Comparison of ENCODE assay signal across 9 mouse cellular contexts in genomic region chr5:31138241-31138967, GRCm38 (mm10). TPM values are rescaled to one million over a fixed set of nuclear protein-coding genes. Genes with fewer than 3 reads are reported as not detected.
A peak's percentile ranks its signal among the peaks of the same experiment; 100 is the strongest.
DNase-seq lines count a peak whose midpoint lies in the region; ATAC-seq and TF ChIP-seq lines count a peak whose summit lies in the region.
"Had no signal": no experiment of that assay in that cellular context is flagged by ENCODE, and none has a peak within 500 bp of the region (broad histone marks: within the 10 kb centered on the region; RNA-seq: fewer than 3 reads in every experiment).

TSS of gene Ucn (minus strand) at chr5:31138829.

- H3K9me3 ChIP-seq in liver, embryonic 12.5 days (replicated peaks), result no peaks in the 10 kb centered on the region
- no peaks in the 10 kb centered on the region for H3K9me3 ChIP-seq in liver, postnatal 0 days (ENCODE audit: low read length)
- H3K9me3 ChIP-seq in embryonic facial prominence, embryonic 15.5 days (replicated peaks), result no peaks in the 10 kb centered on the region
- no peaks in the 10 kb centered on the region for H3K9me3 ChIP-seq in hindbrain, embryonic 15.5 days
- no peaks in the 10 kb centered on the region for H3K9me3 ChIP-seq in neural tube, embryonic 14.5 days (ENCODE audit: control insufficient read depth, low read length)
- H3K9me3 ChIP-seq: liver, embryonic 13.5 days had no signal

- 5% methylated on average over 52 of the region's 52 CpGs for WGBS in liver, embryonic 12.5 days (ENCODE audit: insufficient replicate concordance)
- 3% methylated on average over 47 of the region's 52 CpGs for WGBS in liver, postnatal 0 days (ENCODE audit: insufficient replicate concordance)
- WGBS in embryonic facial prominence, embryonic 15.5 days, result 2% methylated on average over 52 of the region's 52 CpGs
- 2% methylated on average over 49 of the region's 52 CpGs for WGBS in hindbrain, embryonic 15.5 days
- under 1% methylated on average over 52 of the region's 52 CpGs for WGBS in neural tube, embryonic 14.5 days

- H3K36me3 ChIP-seq in liver, embryonic 12.5 days, result peaks cover 12% of the 10 kb centered on the region; the same call in 1 of the 2 replicates
- no peaks in the 10 kb centered on the region for H3K36me3 ChIP-seq in liver, postnatal 0 days (replicated peaks; ENCODE audit: insufficient read depth, low read length)
- peaks cover 10% of the 10 kb centered on the region for H3K36me3 ChIP-seq in embryonic facial prominence, embryonic 15.5 days
- H3K36me3 ChIP-seq in hindbrain, embryonic 15.5 days, result 0 out of 2 replicates have a peak, but pooled peaks cover 7% of the 10 kb centered on the region
- H3K36me3 ChIP-seq in neural tube, embryonic 14.5 days (ENCODE audit: control insufficient read depth, insufficient read depth, low read length), result no peaks in the 10 kb centered on the region
- H3K36me3 ChIP-seq: liver, embryonic 13.5 days had no signal

- H3K27me3 ChIP-seq in liver, embryonic 12.5 days (replicated peaks), result peaks cover 68% of the 10 kb centered on the region
- H3K27me3 ChIP-seq in liver, postnatal 0 days (ENCODE audit: insufficient read depth, low read length), result peaks cover 54% of the 10 kb centered on the region
- peaks cover 62% of the 10 kb centered on the region for H3K27me3 ChIP-seq in embryonic facial prominence, embryonic 15.5 days
- peaks cover 62% of the 10 kb centered on the region for H3K27me3 ChIP-seq in hindbrain, embryonic 15.5 days
- peaks cover 41% of the 10 kb centered on the region for H3K27me3 ChIP-seq in neural tube, embryonic 14.5 days (ENCODE audit: control insufficient read depth, insufficient read depth, low read length)

- no peaks in the 10 kb centered on the region for H3K4me1 ChIP-seq in liver, embryonic 12.5 days
- H3K4me1 ChIP-seq in liver, postnatal 0 days (ENCODE audit: insufficient read depth), result 0 out of 2 replicates have a peak, but pooled peaks cover 4% of the 10 kb centered on the region
- peaks cover 19% of the 10 kb centered on the region for H3K4me1 ChIP-seq in embryonic facial prominence, embryonic 15.5 days
- peaks cover 25% of the 10 kb centered on the region for H3K4me1 ChIP-seq in hindbrain, embryonic 15.5 days (replicated peaks)
- H3K4me1 ChIP-seq in neural tube, embryonic 14.5 days (ENCODE audit: control insufficient read depth, insufficient read depth, low read length), result 0 out of 2 replicates have a peak, but pooled peaks cover 3% of the 10 kb centered on the region

- TF ChIP-seq CTCF in liver, postnatal 0 days (IDR thresholded peaks at IDR 0.05; ENCODE audit: low read depth), result no peak

- no peak for ATAC-seq in liver, embryonic 12.5 days
- no peak for ATAC-seq in liver, postnatal 0 days
- ATAC-seq in embryonic facial prominence, embryonic 15.5 days (ENCODE audit: insufficient number of reproducible peaks, low FRiP score, low TSS enrichment, low read depth), result no peak
- 0 out of 2 replicates have a peak, but pooled peaks have one; percentile 20 for ATAC-seq in hindbrain, embryonic 15.5 days (ENCODE audit: low FRiP score, low read depth)
- 0 out of 2 replicates have a peak, but pooled peaks have one; percentile 44 for ATAC-seq in neural tube, embryonic 14.5 days (ENCODE audit: low read depth)
- no peak for ATAC-seq in activated CD4-positive, CD25-positive, alpha-beta regulatory T cell, adult 4 months

- DNase-seq in liver, postnatal 0 days, result no peak
- DNase-seq in thymus, postnatal 14 days, result no peak
- DNase-seq in cerebellum, postnatal 36 days, result no peak
- DNase-seq: liver, embryonic 13.5 days had no signal

- peak within 1 kb of the TSS; percentile 14; the same call in 1 of the 2 replicates for H3K4me2 ChIP-seq in liver, embryonic 12.5 days
- H3K4me2 ChIP-seq in liver, postnatal 0 days (ENCODE audit: low read depth, low read length), result no peak within 1 kb of the TSS
- H3K4me2 ChIP-seq in embryonic facial prominence, embryonic 15.5 days (replicated peaks), result peak within 1 kb of the TSS; percentile 27
- peak within 1 kb of the TSS; percentile 61 for H3K4me2 ChIP-seq in hindbrain, embryonic 15.5 days
- H3K4me2 ChIP-seq in neural tube, embryonic 14.5 days (ENCODE audit: low read depth, low read length), result peak within 1 kb of the TSS; percentile 44
- H3K4me2 ChIP-seq: liver, embryonic 13.5 days had no signal

- TF ChIP-seq EP300 in liver, postnatal 0 days (IDR thresholded peaks at IDR 0.05; ENCODE audit: low read depth), result no peak

- no peak within 1 kb of the TSS for H3K9ac ChIP-seq in liver, embryonic 12.5 days
- no peak within 1 kb of the TSS for H3K9ac ChIP-seq in liver, postnatal 0 days (replicated peaks)
- H3K9ac ChIP-seq in embryonic facial prominence, embryonic 15.5 days, result no peak within 1 kb of the TSS
- peak within 1 kb of the TSS; percentile 17 for H3K9ac ChIP-seq in hindbrain, embryonic 15.5 days
- H3K9ac ChIP-seq in neural tube, embryonic 14.5 days (replicated peaks; ENCODE audit: low read depth, low read length), result no peak within 1 kb of the TSS; the same call in 1 of the 2 replicates
- H3K9ac ChIP-seq: liver, embryonic 13.5 days had no signal

- no peak within 1 kb of the TSS for H3K27ac ChIP-seq in liver, embryonic 12.5 days
- H3K27ac ChIP-seq in liver, postnatal 0 days (ENCODE audit: low read depth), result no peak within 1 kb of the TSS
- H3K27ac ChIP-seq in embryonic facial prominence, embryonic 15.5 days (replicated peaks), result no peak within 1 kb of the TSS
- H3K27ac ChIP-seq in hindbrain, embryonic 15.5 days (replicated peaks), result no peak within 1 kb of the TSS
- no peak within 1 kb of the TSS for H3K27ac ChIP-seq in neural tube, embryonic 14.5 days (ENCODE audit: low read depth, low read length)
- H3K27ac ChIP-seq: liver, embryonic 13.5 days had no signal

- H3K4me3 ChIP-seq in liver, embryonic 12.5 days, result 0 out of 2 replicates have a peak within 1 kb of the TSS, but pooled peaks have one; percentile 6
- no peak within 1 kb of the TSS for H3K4me3 ChIP-seq in liver, postnatal 0 days (ENCODE audit: low read depth, low read length)
- peak within 1 kb of the TSS; percentile 4; the same call in 1 of the 2 replicates for H3K4me3 ChIP-seq in embryonic facial prominence, embryonic 15.5 days (replicated peaks)
- peak within 1 kb of the TSS; percentile 39 for H3K4me3 ChIP-seq in hindbrain, embryonic 15.5 days
- H3K4me3 ChIP-seq in neural tube, embryonic 14.5 days (ENCODE audit: low read depth, low read length), result peak within 1 kb of the TSS; percentile 22
- H3K4me3 ChIP-seq: liver, embryonic 13.5 days had no signal

RNA-seq across cellular contexts. Expression of gene Ucn, which starts in this region (rescaled TPM):
- polyA plus RNA-seq in liver, embryonic 12.5 days (2016; fragmentation: Nextera tagmentation; extraction: Ambion mirVana), result not detected in 2 replicates
- polyA plus RNA-seq in liver, postnatal 0 days (2015; fragmentation: Nextera tagmentation; extraction: Ambion mirVana), result not detected in 2 replicates
- not detected in 2 replicates for polyA plus RNA-seq in embryonic facial prominence, embryonic 15.5 days (2015; fragmentation: Nextera tagmentation; extraction: Ambion mirVana)
- not detected in 2 replicates for polyA plus RNA-seq in hindbrain, embryonic 15.5 days (2015; fragmentation: Nextera tagmentation; extraction: Ambion mirVana)
- polyA plus RNA-seq in neural tube, embryonic 14.5 days (2014; fragmentation: Nextera tagmentation; extraction: Ambion mirVana), result not detected in 2 replicates
- polyA plus RNA-seq in activated CD4-positive, CD25-positive, alpha-beta regulatory T cell, adult 4 months (2017; shearing (Covaris generic)), result not detected
- polyA plus RNA-seq: liver, embryonic 13.5 days had no signal

Comparison
In these comparisons a context has a peak if more than half of its experiments do, and no peak if none do; other contexts are left out.
1. Peak in ATAC-seq, H3K4me3 ChIP-seq, H3K9ac ChIP-seq and H3K4me2 ChIP-seq in hindbrain, embryonic 15.5 days; RNA of the gene not detected or under 1 TPM.
2. Peak in ATAC-seq, H3K4me3 ChIP-seq and H3K4me2 ChIP-seq in neural tube, embryonic 14.5 days; RNA of the gene not detected or under 1 TPM.